Mouse (Mus musculus) embryonic fibroblast, embryonic 13.5 days (primary cell): ENCODE data around the gene Ccdc8. TPM values are rescaled to one million over a fixed set of nuclear protein-coding genes. Genes with fewer than 3 reads are reported as not detected.

Experiments used
- H3K27ac ChIP-seq: 2 replicates; pipeline ENCODE4 v1.5.1; 2012; ENCODE audit warnings: low read length, control low read depth, inconsistent platforms; ENCODE audit not compliant: insufficient read depth
- H3K4me1 ChIP-seq: 2 replicates; pipeline ENCODE4 v1.6.1; 2011; ENCODE audit warnings: low read length; ENCODE audit not compliant: control insufficient read depth, insufficient read depth
- H3K4me3 ChIP-seq: 2 replicates; pipeline ENCODE4 v1.5.1; 2011; ENCODE audit warnings: mild to moderate bottlenecking, control low read depth, low read length; ENCODE audit not compliant: insufficient read depth
- CTCF ChIP-seq: IDR thresholded peaks from 2 replicates; pipeline ENCODE4 v1.5.1; 2011; ENCODE audit warnings: mild to moderate bottlenecking, control low read depth, low read length, moderate library complexity, borderline replicate concordance; ENCODE audit not compliant: insufficient read depth
- POLR2A ChIP-seq: IDR thresholded peaks from 2 replicates; pipeline ENCODE4 v1.6.1; 2011; ENCODE audit warnings: low read depth, mild to moderate bottlenecking, control low read depth, low read length, moderate library complexity
- polyA plus RNA-seq: library from polyadenylated mRNA; stranded (reverse); fragments of >200 nt; gene quantifications from 2 replicates; pipeline ENCODE4 v1.2.4, GENCODE M21; 2011; ENCODE audit warnings: low read depth; ENCODE audit not compliant: missing spikeins, insufficient read length

Gene Ccdc8
- polyA plus RNA-seq, 1 experiment, result 15.0 TPM

DNA sequence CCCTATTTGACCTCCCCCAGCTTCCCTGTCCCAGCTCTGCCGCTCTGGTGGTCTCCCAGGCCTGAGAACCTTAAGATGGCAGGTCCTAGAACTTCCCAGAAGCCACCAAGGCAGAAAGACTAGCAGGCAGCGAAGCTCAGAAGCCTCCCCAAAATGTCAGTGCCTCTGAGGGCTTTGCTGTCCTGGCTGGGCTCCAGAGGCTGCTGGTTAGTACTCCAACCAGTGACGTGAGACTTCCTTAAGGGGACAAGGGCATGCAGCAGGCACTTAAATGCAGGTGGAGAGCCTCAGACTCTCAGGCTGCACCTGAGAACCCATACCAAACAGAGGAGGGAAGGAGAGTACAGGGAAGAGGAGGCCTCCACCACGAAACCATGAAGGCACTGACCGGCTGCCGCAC, 31.6 kb downstream of the Ccdc8 start:
- TF ChIP-seq CTCF, result no peak
- TF ChIP-seq POLR2A, result no peak
- no peak overlapping the region for H3K4me3 ChIP-seq
- H3K27ac ChIP-seq, result no peak overlapping the region
- H3K4me1 ChIP-seq, result no peaks in the 10 kb centered on the region

DNA sequence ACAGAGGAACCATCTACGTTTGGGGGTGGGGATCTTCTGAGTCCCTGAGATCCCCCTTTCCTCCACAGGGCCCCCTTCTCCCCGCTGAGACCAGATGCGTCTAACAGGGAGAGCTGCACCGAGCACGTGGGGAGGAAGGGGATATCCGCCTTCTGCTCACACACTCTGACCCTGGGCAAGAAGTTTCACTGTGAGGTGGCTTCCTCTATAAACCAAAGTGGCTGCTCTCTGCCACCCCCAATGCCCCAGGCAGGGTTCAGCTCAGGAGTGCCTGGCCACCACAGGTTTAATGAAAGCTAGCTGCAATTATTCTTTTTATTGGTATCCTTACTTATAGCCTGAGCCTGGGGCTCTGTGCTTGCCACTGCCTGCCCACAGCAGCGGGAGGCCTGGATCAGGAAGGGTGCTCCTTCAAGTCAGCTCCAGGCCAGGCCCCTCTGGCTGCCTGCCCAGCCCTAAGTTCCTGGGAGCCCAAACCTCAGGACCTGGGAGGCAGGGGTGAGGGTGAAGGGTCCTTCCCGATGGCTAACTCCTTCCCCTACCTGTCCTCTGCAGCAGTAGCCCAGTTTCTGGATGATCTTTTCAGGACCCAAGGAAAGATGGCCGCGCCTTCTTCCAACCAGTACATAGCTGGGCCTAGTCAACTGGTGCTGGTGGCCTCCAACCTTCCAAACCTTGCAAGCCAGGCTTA, 32.5 kb downstream of the Ccdc8 start:
- Histone ChIP-seq H3K4me1 (no peaks in the 10 kb centered on the region), H3K27ac (no peak overlapping the region), H3K4me3 (no peak overlapping the region)
- no peak for TF ChIP-seq POLR2A
- TF ChIP-seq CTCF, result no peak

DNA sequence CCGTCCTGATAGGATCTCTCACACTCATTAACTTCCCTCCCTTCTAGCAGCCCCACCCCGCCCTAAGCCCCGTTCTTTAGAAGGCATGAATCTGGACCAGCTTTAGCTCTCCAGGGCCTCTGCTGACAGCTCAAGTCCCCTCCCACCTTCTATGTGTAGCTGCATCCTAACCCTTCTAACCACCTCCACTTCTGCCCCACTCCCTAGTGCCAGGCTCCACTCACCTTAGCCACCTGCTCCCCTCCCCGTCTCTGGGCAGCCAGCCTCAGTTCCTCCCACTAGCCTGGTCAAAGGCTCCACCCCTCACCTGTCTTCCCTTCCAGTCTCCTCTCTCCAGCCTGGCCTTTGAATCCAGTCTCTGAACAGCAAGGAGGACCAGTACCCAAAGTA, 33.0 kb downstream of the Ccdc8 start:
- TF ChIP-seq POLR2A (no peak), CTCF (no peak)
- no peak overlapping the region for H3K4me3 ChIP-seq
- no peak overlapping the region for H3K27ac ChIP-seq
- H3K4me1 ChIP-seq, result no peaks in the 10 kb centered on the region

DNA sequence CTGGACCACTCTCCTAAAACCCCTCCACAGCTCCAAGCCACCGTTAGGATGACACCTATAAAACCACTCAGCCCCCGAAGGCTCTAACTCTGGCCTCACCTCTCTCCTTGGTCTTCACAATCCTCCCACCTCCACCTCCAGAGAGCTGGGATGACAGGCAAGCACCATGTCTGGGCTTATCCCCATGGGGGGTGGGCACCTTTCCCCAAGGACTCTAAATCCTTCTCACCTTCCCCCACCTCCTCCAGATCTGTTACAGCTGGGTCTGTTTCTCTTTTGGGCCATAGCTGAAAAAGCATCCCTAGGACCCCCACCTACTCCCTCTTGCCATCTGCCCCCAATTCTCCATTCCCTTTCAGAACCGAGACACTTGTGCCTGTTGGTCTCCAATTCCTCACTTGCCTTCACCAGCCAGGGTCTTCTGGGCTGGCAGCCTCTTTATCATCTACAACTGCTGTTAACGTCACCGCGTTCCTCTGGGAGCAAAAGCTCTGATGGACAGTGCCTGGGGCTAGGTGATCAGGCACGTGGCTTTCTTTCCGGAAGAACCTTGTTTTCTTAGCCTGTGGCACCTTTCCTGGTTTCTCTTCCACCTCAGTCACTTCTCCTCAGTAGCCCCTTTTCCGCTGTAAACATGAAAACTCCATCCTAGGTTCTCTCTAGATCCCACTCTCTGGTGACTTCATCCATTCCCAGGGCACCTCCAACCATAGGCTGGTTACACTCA, 33.6 kb downstream of the Ccdc8 start:
- no peak overlapping the region for H3K27ac ChIP-seq
- TF ChIP-seq POLR2A (no peak), CTCF (no peak)
- H3K4me1 ChIP-seq, result no peaks in the 10 kb centered on the region
- peak overlapping the region; percentile 88 for H3K4me3 ChIP-seq

- Histone ChIP-seq H3K4me3 (peak overlapping the region; percentile 88), H3K27ac (peak overlapping the region; percentile 60), H3K4me1 (no peaks in the 10 kb centered on the region)
- 0 out of 2 replicates have a peak, but pooled peaks have one; percentile 31 for TF ChIP-seq POLR2A
- TF ChIP-seq CTCF, result peak; percentile 52; the same call in 1 of the 2 replicates
These were observed 34.4 kb downstream of the Ccdc8 start for GRCm38 (mm10) chr7:17026710-17027587.

DNA sequence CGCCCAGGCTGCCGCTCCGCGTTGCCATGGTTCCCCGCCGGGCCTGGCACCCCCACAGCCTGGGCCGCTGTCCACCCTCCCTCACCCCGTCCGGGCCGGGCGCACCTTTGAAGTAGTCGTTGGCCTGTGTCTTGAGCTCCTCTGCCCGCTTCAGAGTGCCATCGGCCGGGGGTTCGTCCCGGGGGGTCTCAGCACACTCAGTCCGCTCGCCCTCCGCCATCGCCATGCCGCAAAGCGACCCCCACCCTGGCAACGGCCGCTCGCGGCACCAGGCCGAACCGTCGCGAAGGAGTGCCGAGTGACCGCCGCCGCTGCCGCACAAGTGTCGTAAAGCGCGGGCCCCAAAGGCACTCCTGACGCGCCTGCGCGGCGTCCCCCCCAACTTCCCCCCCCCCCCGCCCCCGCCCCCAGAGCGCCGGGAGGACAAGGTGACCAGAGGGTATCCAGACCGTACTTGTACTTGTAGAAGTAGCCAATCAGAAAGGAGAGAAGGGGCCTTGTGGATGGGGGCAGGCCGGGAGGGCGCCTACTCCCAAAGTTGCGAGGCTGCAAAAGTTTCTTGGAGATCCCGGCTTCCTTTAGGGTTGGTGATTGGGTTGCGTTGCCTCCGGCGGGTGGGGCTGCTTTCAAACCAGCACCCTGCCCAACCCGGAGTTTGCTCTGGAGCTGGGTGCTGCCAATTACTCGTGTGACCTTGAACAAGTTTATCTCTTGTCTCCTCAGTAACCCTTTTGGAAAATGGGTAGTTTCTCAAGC, 35.3 kb downstream of the Ccdc8 start, which contains the start of gene Ppp5c:
Gene Ppp5c, minus strand, starts transcription at position 337 of the 756 bp plus-strand sequence.
- Histone ChIP-seq H3K27ac (peak within 1 kb of the TSS; percentile 60), H3K4me1 (no peaks in the 10 kb centered on the region), H3K4me3 (peak within 1 kb of the TSS; percentile 88)
- peak; percentile 44 for TF ChIP-seq POLR2A
- TF ChIP-seq CTCF, result no peak

- no peaks in the 10 kb centered on the region for H3K4me1 ChIP-seq
- H3K27ac ChIP-seq, result no peak overlapping the region
- H3K4me3 ChIP-seq, result no peak overlapping the region
- TF ChIP-seq CTCF, result no peak
- no peak for TF ChIP-seq POLR2A
These were observed 36.4 kb downstream of the Ccdc8 start for GRCm38 (mm10) chr7:17028923-17029322.

- no peak overlapping the region for H3K4me3 ChIP-seq
- H3K27ac ChIP-seq, result no peak overlapping the region
- no peaks in the 10 kb centered on the region for H3K4me1 ChIP-seq
- no peak for TF ChIP-seq POLR2A
- TF ChIP-seq CTCF, result no peak
These were observed 37.7 kb downstream of the Ccdc8 start for GRCm38 (mm10) chr7:17030239-17030638.
